Mouse (Mus musculus): Measurements from ENCODE around the gene Ncapg2. TPM values are rescaled to one million over a fixed set of nuclear protein-coding genes. Genes with fewer than 3 reads are reported as not detected.

Gene Ncapg2
- total and polyA plus RNA-seq, 3 experiments = 89.3 to 102 (median 95.2) TPM

- H3K9me3 ChIP-seq (replicated peaks; ENCODE audit: insufficient read depth, low read length) = no peaks in the 10 kb centered on the region
- peaks cover 0 to under 1% of the 10 kb centered on the region in 2 experiments; a peak in 1 of 4 replicates for H3K36me3 ChIP-seq (ENCODE audit: control insufficient read depth in 1 of 2, insufficient read depth in 2 of 2, low read length in 2 of 2)
- no peak for TF ChIP-seq EP300 (IDR thresholded peaks at IDR 0.05; ENCODE audit: low read depth in 1 of 2, low read length in 2 of 2)
- no peak for TF ChIP-seq USF2 (IDR thresholded peaks at IDR 0.05; ENCODE audit: borderline replicate concordance in 1 of 2, insufficient read depth in 1 of 2, low read depth in 1 of 2, low read length in 2 of 2)
- TF ChIP-seq ZMIZ1 (IDR thresholded peaks at IDR 0.05; ENCODE audit: low read depth, low read length) = no peak
- TF ChIP-seq SMC3 (IDR thresholded peaks at IDR 0.05; ENCODE audit: low read depth, low read length) = no peak
- TF ChIP-seq CTCF (IDR thresholded peaks at IDR 0.05 in 2 of 3, conservative IDR thresholded peaks at IDR 0.05 in 1 of 3; ENCODE audit: control insufficient read depth in 1 of 3, insufficient read depth in 1 of 3, low read depth in 2 of 3, low read length in 3 of 3, poor library complexity in 1 of 3, severe bottlenecking in 1 of 3) = no peak
- no peak for TF ChIP-seq ELF1 (IDR thresholded peaks at IDR 0.05; ENCODE audit: low read depth, low read length)
- TF ChIP-seq MAZ (IDR thresholded peaks at IDR 0.05; ENCODE audit: low read depth, low read length) = no peak
- no peak for TF ChIP-seq POLR2A (IDR thresholded peaks at IDR 0.05; ENCODE audit: control insufficient read depth in 1 of 2, insufficient read depth in 1 of 2, low read depth in 1 of 2, low read length in 2 of 2, poor library complexity in 1 of 2)
- TF ChIP-seq UBTF (IDR thresholded peaks at IDR 0.05; ENCODE audit: borderline replicate concordance, insufficient read depth, low read depth, low read length) = no peak
- TF ChIP-seq MYB (IDR thresholded peaks at IDR 0.05; ENCODE audit: low read depth, low read length) = no peak
- TF ChIP-seq RAD21 (IDR thresholded peaks at IDR 0.05; ENCODE audit: low read depth, low read length) = no peak
- TF ChIP-seq HCFC1 (IDR thresholded peaks at IDR 0.05; ENCODE audit: low read depth, low read length) = no peak
- TF ChIP-seq MAX (IDR thresholded peaks at IDR 0.05; ENCODE audit: low read length) = no peak
- TF ChIP-seq CHD2 (IDR thresholded peaks at IDR 0.05; ENCODE audit: low read length) = no peak
- TF ChIP-seq ZNF384 (IDR thresholded peaks at IDR 0.05; ENCODE audit: low read depth, low read length) = no peak
- TF ChIP-seq ETS1 (IDR thresholded peaks at IDR 0.05; ENCODE audit: low read depth, low read length) = no peak
- TF ChIP-seq TBP (IDR thresholded peaks at IDR 0.05; ENCODE audit: low read depth, low read length) = no peak
- H3K79me2 ChIP-seq (ENCODE audit: control insufficient read depth, insufficient read depth, low read length, poor library complexity) = no peaks in the 10 kb centered on the region
- no peaks in the 10 kb centered on the region for H3K27me3 ChIP-seq (ENCODE audit: control insufficient read depth in 1 of 2, insufficient read depth in 2 of 2, low read length in 2 of 2)
- no peak for DNase-seq (ENCODE audit: low read depth, low spot score)
- no peak within 1 kb of the TSS for H3K9ac ChIP-seq (ENCODE audit: control insufficient read depth, low read depth, low read length, poor library complexity, severe bottlenecking)
- peaks cover 0 to 2% of the 10 kb centered on the region in 2 experiments; a peak in 2 of 4 replicates for H3K4me1 ChIP-seq (ENCODE audit: control insufficient read depth in 1 of 2, insufficient read depth in 2 of 2, low read length in 2 of 2)
- no peak within 1 kb of the TSS for H3K27ac ChIP-seq (ENCODE audit: control insufficient read depth, low read depth, low read length)
- no peak within 1 kb of the TSS for H3K4me3 ChIP-seq (ENCODE audit: control insufficient read depth in 1 of 2, insufficient read depth in 1 of 2, low read depth in 2 of 2, low read length in 2 of 2)
Measured at GRCm38 (mm10) chr12:116485591-116486403, 80.6 kb downstream of the Ncapg2 start, which contains the start of gene Ptprn2. Ptprn2 (plus strand) TSS chr12:116485720.

GRCm38 (mm10) chr12:116486404-116486730 is 81.2 kb downstream of the Ncapg2 start:
- H3K27me3 ChIP-seq (ENCODE audit: control insufficient read depth in 1 of 2, insufficient read depth in 2 of 2, low read length in 2 of 2) = no peaks in the 10 kb centered on the region
- no peaks in the 10 kb centered on the region for H3K9me3 ChIP-seq (replicated peaks; ENCODE audit: insufficient read depth, low read length)
- no peak overlapping the region for H3K4me3 ChIP-seq (ENCODE audit: control insufficient read depth in 1 of 2, insufficient read depth in 1 of 2, low read depth in 2 of 2, low read length in 2 of 2)
- TF ChIP-seq SIN3A (IDR thresholded peaks at IDR 0.05; ENCODE audit: low read length) (no peak), CTCF (IDR thresholded peaks at IDR 0.05 in 2 of 3, conservative IDR thresholded peaks at IDR 0.05 in 1 of 3; ENCODE audit: control insufficient read depth in 1 of 3, insufficient read depth in 1 of 3, low read depth in 2 of 3, low read length in 3 of 3, poor library complexity in 1 of 3, severe bottlenecking in 1 of 3) (no peak), NELFE (IDR thresholded peaks at IDR 0.05; ENCODE audit: low read depth, low read length) (no peak), UBTF (IDR thresholded peaks at IDR 0.05; ENCODE audit: borderline replicate concordance, insufficient read depth, low read depth, low read length) (no peak), ETS1 (IDR thresholded peaks at IDR 0.05; ENCODE audit: low read depth, low read length) (no peak), BHLHE40 (IDR thresholded peaks at IDR 0.05; ENCODE audit: borderline replicate concordance, low read depth, low read length) (no peak), E2F4 (IDR thresholded peaks at IDR 0.05; ENCODE audit: borderline replicate concordance, low read depth, low read length) (no peak), POLR2AphosphoS2 (IDR thresholded peaks at IDR 0.05; ENCODE audit: low read length) (no peak), GABPA (IDR thresholded peaks at IDR 0.05; ENCODE audit: low read depth, low read length) (no peak), MAFK (IDR thresholded peaks at IDR 0.05; ENCODE audit: borderline replicate concordance, low read depth, low read length) (no peak), RAD21 (IDR thresholded peaks at IDR 0.05; ENCODE audit: low read depth, low read length) (no peak)
- H3K79me2 ChIP-seq (ENCODE audit: control insufficient read depth, insufficient read depth, low read length, poor library complexity) = no peaks in the 10 kb centered on the region
- H3K27ac ChIP-seq (ENCODE audit: control insufficient read depth, low read depth, low read length) = no peak overlapping the region
- H3K4me1 ChIP-seq (ENCODE audit: control insufficient read depth in 1 of 2, insufficient read depth in 2 of 2, low read length in 2 of 2) = peaks cover 0 to 6% of the 10 kb centered on the region in 2 experiments; a peak in 3 of 4 replicates
- peaks cover 0 to 5% of the 10 kb centered on the region in 2 experiments; a peak in 2 of 4 replicates for H3K36me3 ChIP-seq (ENCODE audit: control insufficient read depth in 1 of 2, insufficient read depth in 2 of 2, low read length in 2 of 2)
- H3K9ac ChIP-seq (ENCODE audit: control insufficient read depth, low read depth, low read length, poor library complexity, severe bottlenecking) = no peak overlapping the region
- no peak for DNase-seq (ENCODE audit: low read depth, low spot score)

All from MEL (cell line).